9 mouse cellular contexts compared by ENCODE assay signal in genomic region chr6:121178700-121179358, GRCm38 (mm10). TPM values are rescaled to one million over a fixed set of nuclear protein-coding genes. Genes with fewer than 3 reads are reported as not detected.
DNase-seq lines count a peak whose midpoint lies in the region; ATAC-seq lines count a peak whose summit lies in the region.
"Had no signal": no experiment of that assay in that cellular context is flagged by ENCODE, and none has a peak within 500 bp of the region (broad histone marks: within the 10 kb centered on the region; RNA-seq: fewer than 3 reads in every experiment).

No protein-coding gene starts in this region.

- 61% methylated on average over 7 of the region's 7 CpGs for WGBS in hindbrain, embryonic 10.5 days
- 65% methylated on average over 7 of the region's 7 CpGs for WGBS in hindbrain, embryonic 12.5 days
- WGBS in embryonic facial prominence, embryonic 10.5 days = 60% methylated on average over 7 of the region's 7 CpGs
- 60% methylated on average over 7 of the region's 7 CpGs for WGBS in midbrain, embryonic 16.5 days

- no peak for ATAC-seq in hindbrain, embryonic 12.5 days (ENCODE audit: low FRiP score)
- ATAC-seq in midbrain, embryonic 16.5 days = 0 out of 2 replicates have a peak, but pooled peaks have one; percentile 15

- no peak overlapping the region for H3K4me2 ChIP-seq in hindbrain, embryonic 12.5 days (replicated peaks)
- no peak overlapping the region for H3K4me2 ChIP-seq in midbrain, embryonic 16.5 days (ENCODE audit: low read length)
- H3K4me2 ChIP-seq: limb, embryonic 13.5 days had no signal

- H3K9ac ChIP-seq in hindbrain, embryonic 12.5 days = no peak overlapping the region
- H3K9ac ChIP-seq in midbrain, embryonic 16.5 days (ENCODE audit: low read depth, low read length) = no peak overlapping the region
- H3K9ac ChIP-seq: limb, embryonic 13.5 days had no signal

- no peaks in the 10 kb centered on the region for H3K36me3 ChIP-seq in hindbrain, embryonic 10.5 days
- no peaks in the 10 kb centered on the region for H3K36me3 ChIP-seq in hindbrain, embryonic 12.5 days
- no peaks in the 10 kb centered on the region for H3K36me3 ChIP-seq in embryonic facial prominence, embryonic 10.5 days (replicated peaks)
- no peaks in the 10 kb centered on the region for H3K36me3 ChIP-seq in midbrain, embryonic 16.5 days (ENCODE audit: control insufficient read depth, insufficient read depth, low read length)
- H3K36me3 ChIP-seq: limb, embryonic 13.5 days had no signal

- no peak overlapping the region for H3K4me3 ChIP-seq in hindbrain, embryonic 10.5 days
- no peak overlapping the region for H3K4me3 ChIP-seq in hindbrain, embryonic 12.5 days
- no peak overlapping the region for H3K4me3 ChIP-seq in embryonic facial prominence, embryonic 10.5 days
- no peak overlapping the region for H3K4me3 ChIP-seq in midbrain, embryonic 16.5 days (ENCODE audit: low read depth, low read length)
- H3K4me3 ChIP-seq: limb, embryonic 13.5 days had no signal

- H3K9me3 ChIP-seq in hindbrain, embryonic 10.5 days = no peaks in the 10 kb centered on the region
- H3K9me3 ChIP-seq in hindbrain, embryonic 12.5 days (replicated peaks) = no peaks in the 10 kb centered on the region
- H3K9me3 ChIP-seq in embryonic facial prominence, embryonic 10.5 days = no peaks in the 10 kb centered on the region
- no peaks in the 10 kb centered on the region for H3K9me3 ChIP-seq in midbrain, embryonic 16.5 days (replicated peaks; ENCODE audit: control insufficient read depth, low read length, poor library complexity, severe bottlenecking)
- H3K9me3 ChIP-seq: limb, embryonic 13.5 days had no signal

- H3K27ac ChIP-seq in hindbrain, embryonic 10.5 days = 0 out of 2 replicates have a peak overlapping the region, but pooled peaks have one; percentile 45
- H3K27ac ChIP-seq in hindbrain, embryonic 12.5 days = no peak overlapping the region
- peak overlapping the region; percentile 59; the same call in 1 of the 2 replicates for H3K27ac ChIP-seq in embryonic facial prominence, embryonic 10.5 days (replicated peaks)
- no peak overlapping the region for H3K27ac ChIP-seq in midbrain, embryonic 16.5 days (ENCODE audit: low read length)
- H3K27ac ChIP-seq: limb, embryonic 13.5 days had no signal

- peak; percentile 48 for DNase-seq in hindbrain, embryonic 10.5 days (ENCODE audit: low spot score)
- peak; percentile 77 for DNase-seq in CD4-positive, CD25-positive, alpha-beta regulatory T cell, adult 2 months (ENCODE audit: low read depth, low spot score)
- DNase-seq in adrenal gland, postnatal 10 days = peak; percentile 77
- DNase-seq in embryonic facial prominence, embryonic 10.5 days (ENCODE audit: low spot score) = peak; percentile 59
- peak; percentile 56 for DNase-seq in layer of hippocampus, adult 9-11 months
- peak; percentile 68 for DNase-seq in thymus, postnatal 0 days (ENCODE audit: low spot score)

- H3K4me1 ChIP-seq in hindbrain, embryonic 10.5 days (replicated peaks) = peaks cover 18% of the 10 kb centered on the region
- peaks cover 15% of the 10 kb centered on the region for H3K4me1 ChIP-seq in hindbrain, embryonic 12.5 days
- peaks cover 45% of the 10 kb centered on the region for H3K4me1 ChIP-seq in embryonic facial prominence, embryonic 10.5 days
- H3K4me1 ChIP-seq in midbrain, embryonic 16.5 days (ENCODE audit: control insufficient read depth, insufficient read depth, low read length) = peaks cover 7% of the 10 kb centered on the region; the same call in 1 of the 2 replicates

- no peaks in the 10 kb centered on the region for H3K27me3 ChIP-seq in hindbrain, embryonic 10.5 days (ENCODE audit: insufficient read depth, poor library complexity, severe bottlenecking)
- no peaks in the 10 kb centered on the region for H3K27me3 ChIP-seq in hindbrain, embryonic 12.5 days
- no peaks in the 10 kb centered on the region for H3K27me3 ChIP-seq in embryonic facial prominence, embryonic 10.5 days (replicated peaks; ENCODE audit: low read depth, poor library complexity, severe bottlenecking)
- no peaks in the 10 kb centered on the region for H3K27me3 ChIP-seq in midbrain, embryonic 16.5 days (ENCODE audit: control insufficient read depth, insufficient read depth, low read depth, low read length)
- H3K27me3 ChIP-seq: limb, embryonic 13.5 days had no signal

RNA-seq across cellular contexts. Expression of gene Pex26, which starts 4.6 kb away (rescaled TPM):
- 9.2 and 10.1 TPM in 2 replicates for polyA plus RNA-seq in hindbrain, embryonic 10.5 days (2016; fragmentation: Nextera tagmentation; extraction: Ambion mirVana)
- 13.9 TPM in 2 replicates for polyA plus RNA-seq in hindbrain, embryonic 12.5 days (2016; fragmentation: Nextera tagmentation; extraction: Ambion mirVana)
- total RNA-seq in adrenal gland, postnatal 10 days (2021) = 10 to 100 TPM; 10.5 to 11.1 TPM
- polyA plus RNA-seq in embryonic facial prominence, embryonic 10.5 days (2016; fragmentation: Nextera tagmentation; extraction: Ambion mirVana) = 10.9 and 11.5 TPM in 2 replicates
- polyA plus RNA-seq in midbrain, embryonic 16.5 days (2015; fragmentation: Nextera tagmentation; extraction: Ambion mirVana) = 17.6 and 18.6 TPM in 2 replicates
- 7.3 and 8.0 TPM in 2 replicates for polyA plus RNA-seq in thymus, postnatal 0 days (2015; fragmentation: Nextera tagmentation; extraction: Ambion mirVana)

RNA-seq across cellular contexts. Expression of gene Tuba8, which starts 31.7 kb away (rescaled TPM):
- polyA plus RNA-seq in hindbrain, embryonic 10.5 days (2016; fragmentation: Nextera tagmentation; extraction: Ambion mirVana) = 0.30 and 0.41 TPM in 2 replicates
- polyA plus RNA-seq in hindbrain, embryonic 12.5 days (2016; fragmentation: Nextera tagmentation; extraction: Ambion mirVana) = 0.21 and 0.23 TPM in 2 replicates
- total RNA-seq in adrenal gland, postnatal 10 days (2021) = 10 to 100 TPM; 11.3 to 19.1 TPM
- 0.41 and 0.60 TPM in 2 replicates for polyA plus RNA-seq in embryonic facial prominence, embryonic 10.5 days (2016; fragmentation: Nextera tagmentation; extraction: Ambion mirVana)
- polyA plus RNA-seq in midbrain, embryonic 16.5 days (2015; fragmentation: Nextera tagmentation; extraction: Ambion mirVana) = 1.2 and 1.3 TPM in 2 replicates
- polyA plus RNA-seq in thymus, postnatal 0 days (2015; fragmentation: Nextera tagmentation; extraction: Ambion mirVana) = 5.0 and 6.1 TPM in 2 replicates

RNA-seq across cellular contexts. Expression of gene Mical3, which starts 48.0 kb away (rescaled TPM):
- 10.3 and 11.8 TPM in 2 replicates for polyA plus RNA-seq in hindbrain, embryonic 10.5 days (2016; fragmentation: Nextera tagmentation; extraction: Ambion mirVana)
- polyA plus RNA-seq in hindbrain, embryonic 12.5 days (2016; fragmentation: Nextera tagmentation; extraction: Ambion mirVana) = 20.7 and 22.7 TPM in 2 replicates
- total RNA-seq in adrenal gland, postnatal 10 days (2021) = 10 to 100 TPM; 43.0 to 75.5 TPM
- polyA plus RNA-seq in embryonic facial prominence, embryonic 10.5 days (2016; fragmentation: Nextera tagmentation; extraction: Ambion mirVana) = 9.9 and 10.4 TPM in 2 replicates
- 37.0 and 43.2 TPM in 2 replicates for polyA plus RNA-seq in midbrain, embryonic 16.5 days (2015; fragmentation: Nextera tagmentation; extraction: Ambion mirVana)
- 12.8 and 15.3 TPM in 2 replicates for polyA plus RNA-seq in thymus, postnatal 0 days (2015; fragmentation: Nextera tagmentation; extraction: Ambion mirVana)

Comparison
In these comparisons a context has a peak if more than half of its experiments do, and no peak if none do; other contexts are left out.
1. H3K27ac ChIP-seq: peak in hindbrain, embryonic 10.5 days (single experiment) and embryonic facial prominence, embryonic 10.5 days (single experiment); none in hindbrain, embryonic 12.5 days (single experiment) and midbrain, embryonic 16.5 days (single experiment).
2. Peak in every context shown above with its lines, with median percentiles within 50 percentile points of each other: DNase-seq.